Mouse (Mus musculus): ENCODE data around the gene 4930404H24Rik. TPM values are rescaled to one million over a fixed set of nuclear protein-coding genes. Genes with fewer than 3 reads are reported as not detected.
"Not testable (repeated sequence)": the region's sequence is repeated elsewhere in the genome, so short reads cannot be mapped to it uniquely, and the experiment has no call there.

The 4930404H24Rik gene
- polyA plus RNA-seq, 1 experiment, result not detected

DNA sequence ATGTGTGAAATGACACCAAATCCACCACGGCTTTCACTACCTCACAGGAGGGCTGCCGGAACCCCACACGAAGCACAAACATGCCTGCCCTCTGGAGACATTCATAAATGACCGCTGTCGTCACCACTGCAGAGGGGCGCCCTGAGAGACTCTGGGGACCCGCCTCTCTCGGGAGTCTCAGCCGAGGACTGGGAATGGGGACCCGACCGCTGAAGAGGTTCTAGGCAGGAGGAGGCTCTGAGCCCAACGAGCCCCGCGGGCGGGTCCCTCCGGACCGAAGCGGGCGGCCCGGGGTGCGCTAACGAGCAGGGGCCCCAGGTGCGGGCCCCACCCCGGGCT, 442 bp upstream of the 4930404H24Rik start:
- Histone ChIP-seq H3K4me3 (ENCODE audit: low read depth, low read length) (peak overlapping the region; percentile 94), H3K4me1 (ENCODE audit: control insufficient read depth, insufficient read depth, insufficient read length, low read length) (peaks cover 17% of the 10 kb centered on the region), H3K36me3 (ENCODE audit: control insufficient read depth, insufficient read depth, low read length) (no peaks in the 10 kb centered on the region), H3K27ac (ENCODE audit: insufficient read depth, low read depth, low read length) (no peak overlapping the region), H3K27me3 (ENCODE audit: control insufficient read depth, insufficient read depth, low read length) (no peaks in the 10 kb centered on the region)
- WGBS, result under 1% methylated on average over 24 of the region's 24 CpGs
- TF ChIP-seq POLR2A (IDR thresholded peaks at IDR 0.05; ENCODE audit: low read depth, low read length) (0 out of 2 replicates have a peak, but pooled peaks have one; percentile 2), CTCF (IDR thresholded peaks at IDR 0.05; ENCODE audit: extremely low read depth, insufficient read length, insufficient replicate concordance, low read depth, low read length) (no peak)

GRCm38 (mm10) chr2:153493393-153493731, 772 bp downstream of the 4930404H24Rik start:
- Histone ChIP-seq H3K27ac (ENCODE audit: insufficient read depth, low read depth, low read length) (no peak overlapping the region), H3K4me3 (ENCODE audit: low read depth, low read length) (peak overlapping the region; percentile 94), H3K36me3 (ENCODE audit: control insufficient read depth, insufficient read depth, low read length) (no peaks in the 10 kb centered on the region), H3K4me1 (ENCODE audit: control insufficient read depth, insufficient read depth, insufficient read length, low read length) (peaks cover 17% of the 10 kb centered on the region), H3K27me3 (ENCODE audit: control insufficient read depth, insufficient read depth, low read length) (no peaks in the 10 kb centered on the region)
- WGBS, result 7% methylated on average over 2 of the region's 2 CpGs
- no peak for TF ChIP-seq CTCF (IDR thresholded peaks at IDR 0.05; ENCODE audit: extremely low read depth, insufficient read length, insufficient replicate concordance, low read depth, low read length)
- TF ChIP-seq POLR2A (IDR thresholded peaks at IDR 0.05; ENCODE audit: low read depth, low read length), result no peak

DNA sequence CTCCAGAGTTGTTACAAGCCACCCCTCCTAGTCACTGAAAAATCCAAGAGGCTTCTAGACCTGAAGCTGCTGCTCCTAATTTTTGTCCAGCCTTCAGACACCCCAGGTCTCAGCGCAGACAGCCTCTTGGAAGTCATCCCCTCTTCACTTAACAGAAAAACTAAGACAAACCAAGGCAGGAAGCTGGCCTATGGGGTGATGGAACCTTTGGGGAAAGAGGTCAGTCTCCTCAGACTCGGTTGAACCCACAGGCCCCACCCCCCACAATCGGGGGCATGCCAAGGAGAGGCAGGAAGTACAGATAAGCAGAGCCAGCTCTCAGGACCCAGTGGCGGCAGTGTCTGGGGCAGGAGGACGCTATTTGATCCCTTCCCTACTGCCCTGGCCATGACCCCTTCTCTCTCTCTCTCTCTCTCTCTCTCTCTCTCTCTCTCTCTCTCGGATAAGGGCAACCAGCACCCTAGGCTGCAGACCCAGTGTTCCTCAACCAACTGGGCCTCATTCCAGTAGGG, 1.2 kb downstream of the 4930404H24Rik start:
- TF ChIP-seq CTCF (IDR thresholded peaks at IDR 0.05; ENCODE audit: extremely low read depth, insufficient read length, insufficient replicate concordance, low read depth, low read length) (no peak), POLR2A (IDR thresholded peaks at IDR 0.05; ENCODE audit: low read depth, low read length) (no peak)
- Histone ChIP-seq H3K36me3 (ENCODE audit: control insufficient read depth, insufficient read depth, low read length) (no peaks in the 10 kb centered on the region), H3K4me3 (ENCODE audit: low read depth, low read length) (no peak overlapping the region), H3K27ac (ENCODE audit: insufficient read depth, low read depth, low read length) (no peak overlapping the region), H3K4me1 (ENCODE audit: control insufficient read depth, insufficient read depth, insufficient read length, low read length) (peaks cover 17% of the 10 kb centered on the region), H3K27me3 (ENCODE audit: control insufficient read depth, insufficient read depth, low read length) (no peaks in the 10 kb centered on the region)
- 17% methylated on average over 6 of the region's 6 CpGs for WGBS

DNA sequence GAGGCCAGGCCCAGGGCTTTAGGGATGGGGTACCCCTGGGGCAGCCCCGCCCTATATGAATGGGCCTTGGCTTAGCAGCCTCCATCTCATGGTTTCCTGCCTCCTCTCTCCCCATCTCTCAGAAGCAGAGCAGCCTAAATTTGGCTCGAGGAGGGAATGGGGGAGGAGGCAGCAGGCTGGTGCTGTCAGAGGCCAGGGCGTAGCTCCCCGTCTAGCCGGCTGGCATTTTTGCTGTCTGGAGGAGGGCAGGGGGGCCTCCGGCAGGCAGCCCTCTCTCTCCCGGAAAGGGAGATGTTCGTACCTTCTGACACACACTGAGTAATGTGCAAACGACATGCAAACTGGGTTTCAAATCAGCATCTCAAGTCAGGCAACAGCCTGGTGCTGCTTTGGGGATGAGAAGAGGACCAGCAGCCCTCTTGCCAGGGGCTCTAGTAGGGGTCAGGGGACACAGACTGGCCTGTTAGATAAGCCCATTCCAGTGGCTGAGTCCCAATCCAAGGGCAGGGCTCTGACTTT, 1.8 kb downstream of the 4930404H24Rik start:
- no peaks in the 10 kb centered on the region for H3K36me3 ChIP-seq (ENCODE audit: control insufficient read depth, insufficient read depth, low read length)
- no peaks in the 10 kb centered on the region for H3K27me3 ChIP-seq (ENCODE audit: control insufficient read depth, insufficient read depth, low read length)
- WGBS, result 36% methylated on average over 9 of the region's 9 CpGs
- H3K4me3 ChIP-seq (ENCODE audit: low read depth, low read length), result no peak overlapping the region
- no peak for TF ChIP-seq CTCF (IDR thresholded peaks at IDR 0.05; ENCODE audit: extremely low read depth, insufficient read length, insufficient replicate concordance, low read depth, low read length)
- TF ChIP-seq POLR2A (IDR thresholded peaks at IDR 0.05; ENCODE audit: low read depth, low read length), result no peak
- no peak overlapping the region for H3K27ac ChIP-seq (ENCODE audit: insufficient read depth, low read depth, low read length)
- peaks cover 17% of the 10 kb centered on the region for H3K4me1 ChIP-seq (ENCODE audit: control insufficient read depth, insufficient read depth, insufficient read length, low read length)

DNA sequence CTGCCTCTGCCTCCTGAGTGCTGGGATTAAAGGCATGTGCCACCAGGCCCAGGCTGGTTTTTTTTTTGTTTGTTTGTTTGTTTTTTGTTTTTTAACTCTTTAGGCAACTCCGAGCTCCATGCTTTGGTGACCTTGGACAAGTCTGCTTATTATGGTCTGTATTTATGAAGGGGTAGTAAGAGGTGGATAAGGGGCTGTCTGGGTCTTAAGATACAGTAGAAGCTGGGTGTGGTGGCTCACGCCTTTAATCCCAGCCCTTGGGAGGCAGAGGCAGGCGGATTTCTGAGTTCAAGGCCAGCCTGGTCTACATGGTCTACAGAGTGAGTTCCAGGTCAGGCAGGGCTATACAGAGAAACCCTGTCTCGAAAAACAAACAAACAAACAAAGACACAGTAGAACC, 2.8 kb downstream of the 4930404H24Rik start:
- 89% methylated on average over 4 of the region's 4 CpGs for WGBS
- not testable (repeated sequence) for H3K27me3 ChIP-seq (ENCODE audit: control insufficient read depth, insufficient read depth, low read length); H3K27ac ChIP-seq (ENCODE audit: insufficient read depth, low read depth, low read length); H3K4me3 ChIP-seq (ENCODE audit: low read depth, low read length); H3K36me3 ChIP-seq (ENCODE audit: control insufficient read depth, insufficient read depth, low read length)
- H3K4me1 ChIP-seq (ENCODE audit: control insufficient read depth, insufficient read depth, insufficient read length, low read length), result peaks cover 17% of the 10 kb centered on the region

DNA sequence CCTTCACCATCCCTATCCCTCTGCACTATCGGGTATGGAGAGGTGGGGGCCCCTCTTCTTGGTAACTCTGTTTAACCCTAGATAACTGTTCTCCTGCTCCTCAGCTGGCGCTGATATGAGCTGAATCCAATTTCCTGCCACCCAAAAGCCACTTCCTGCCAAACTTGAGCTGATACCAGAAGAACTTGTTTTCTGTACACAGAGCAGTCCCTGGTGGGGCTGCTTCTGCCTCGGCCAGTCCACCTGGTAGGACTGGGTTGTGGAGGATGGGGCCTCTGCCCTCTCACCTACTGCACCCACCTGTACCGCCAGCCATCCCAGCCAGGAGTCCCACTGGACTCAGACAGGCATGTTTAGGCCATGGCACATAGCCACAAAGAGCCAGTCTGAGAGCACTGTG, 3.2 kb downstream of the 4930404H24Rik start:
- H3K36me3 ChIP-seq (ENCODE audit: control insufficient read depth, insufficient read depth, low read length), result no peaks in the 10 kb centered on the region
- TF ChIP-seq POLR2A (IDR thresholded peaks at IDR 0.05; ENCODE audit: low read depth, low read length), result no peak
- no peak overlapping the region for H3K27ac ChIP-seq (ENCODE audit: insufficient read depth, low read depth, low read length)
- H3K27me3 ChIP-seq (ENCODE audit: control insufficient read depth, insufficient read depth, low read length), result no peaks in the 10 kb centered on the region
- peaks cover 17% of the 10 kb centered on the region for H3K4me1 ChIP-seq (ENCODE audit: control insufficient read depth, insufficient read depth, insufficient read length, low read length)
- WGBS, result 60% methylated on average over 4 of the region's 4 CpGs
- no peak overlapping the region for H3K4me3 ChIP-seq (ENCODE audit: low read depth, low read length)

- no peaks in the 10 kb centered on the region for H3K36me3 ChIP-seq (ENCODE audit: control insufficient read depth, insufficient read depth, low read length)
- H3K27ac ChIP-seq (ENCODE audit: insufficient read depth, low read depth, low read length), result no peak overlapping the region
- TF ChIP-seq CTCF (IDR thresholded peaks at IDR 0.05; ENCODE audit: extremely low read depth, insufficient read length, insufficient replicate concordance, low read depth, low read length) (no peak), POLR2A (IDR thresholded peaks at IDR 0.05; ENCODE audit: low read depth, low read length) (no peak)
- no peaks in the 10 kb centered on the region for H3K27me3 ChIP-seq (ENCODE audit: control insufficient read depth, insufficient read depth, low read length)
- 88% methylated on average over 6 of the region's 6 CpGs for WGBS
- peaks cover 17% of the 10 kb centered on the region for H3K4me1 ChIP-seq (ENCODE audit: control insufficient read depth, insufficient read depth, insufficient read length, low read length)
- no peak overlapping the region for H3K4me3 ChIP-seq (ENCODE audit: low read depth, low read length)
These were observed 3.7 kb downstream of the 4930404H24Rik start for GRCm38 (mm10) chr2:153496301-153496700.

DNA sequence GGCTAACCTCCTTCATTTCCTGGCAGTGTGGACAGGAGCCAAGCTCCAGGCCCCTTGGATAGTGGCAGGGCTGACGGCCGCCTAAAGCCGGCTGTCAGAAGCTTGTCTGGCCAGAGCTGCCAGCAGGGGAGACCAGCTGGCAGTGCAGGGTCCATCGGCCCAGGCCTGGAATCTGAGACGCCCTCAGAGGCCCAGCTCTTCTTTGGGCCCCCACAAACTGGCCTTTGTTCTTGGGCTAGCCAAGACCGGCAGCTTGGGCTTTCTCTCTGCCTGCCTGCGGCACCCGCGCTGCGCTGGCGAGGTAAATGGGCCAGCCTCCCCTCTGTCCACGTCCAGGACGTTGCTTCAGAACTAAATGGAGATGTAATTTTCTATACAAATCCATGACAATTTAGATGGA, 4.3 kb downstream of the 4930404H24Rik start:
- H3K36me3 ChIP-seq (ENCODE audit: control insufficient read depth, insufficient read depth, low read length), result no peaks in the 10 kb centered on the region
- no peaks in the 10 kb centered on the region for H3K27me3 ChIP-seq (ENCODE audit: control insufficient read depth, insufficient read depth, low read length)
- no peak overlapping the region for H3K4me3 ChIP-seq (ENCODE audit: low read depth, low read length)
- no peak for TF ChIP-seq POLR2A (IDR thresholded peaks at IDR 0.05; ENCODE audit: low read depth, low read length)
- no peak for TF ChIP-seq CTCF (IDR thresholded peaks at IDR 0.05; ENCODE audit: extremely low read depth, insufficient read length, insufficient replicate concordance, low read depth, low read length)
- WGBS, result 89% methylated on average over 13 of the region's 13 CpGs
- no peak overlapping the region for H3K27ac ChIP-seq (ENCODE audit: insufficient read depth, low read depth, low read length)
- peaks cover 16% of the 10 kb centered on the region for H3K4me1 ChIP-seq (ENCODE audit: control insufficient read depth, insufficient read depth, insufficient read length, low read length)
